Mouse (Mus musculus): ENCODE results near the gene Hint3. TPM values are rescaled to one million over a fixed set of nuclear protein-coding genes. Genes with fewer than 3 reads are reported as not detected.

Hint3 gene
- polyA plus RNA-seq (2014; fragmentation: Illumina TruSeq; extraction: RNeasy Lipid Tissue Mini Kit (QIAGEN cat#74804); ENCODE audit: low read depth, low replicate concordance), result 95.9 TPM

DNA sequence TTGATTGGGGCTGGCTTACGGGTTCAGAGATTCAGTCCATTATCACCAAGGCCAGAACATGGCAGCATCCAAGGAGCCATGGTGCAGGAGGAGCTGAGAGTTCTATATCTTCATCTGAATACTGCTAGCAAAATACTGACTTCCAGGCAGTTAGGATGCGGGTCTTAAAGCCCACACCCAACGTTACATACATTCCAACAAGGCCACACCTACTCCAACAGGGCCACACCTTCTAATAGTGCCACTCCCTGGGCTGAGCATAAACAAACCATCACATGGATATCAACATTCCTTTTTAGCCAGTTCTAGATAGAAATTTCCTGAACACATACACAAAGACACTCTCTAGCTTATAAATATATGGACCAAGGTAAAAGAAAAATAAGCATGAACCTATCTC is at the start of gene Hint3:
Hint3 (minus strand) TSS at position 120 of the 400 bp plus-strand sequence.

DNA sequence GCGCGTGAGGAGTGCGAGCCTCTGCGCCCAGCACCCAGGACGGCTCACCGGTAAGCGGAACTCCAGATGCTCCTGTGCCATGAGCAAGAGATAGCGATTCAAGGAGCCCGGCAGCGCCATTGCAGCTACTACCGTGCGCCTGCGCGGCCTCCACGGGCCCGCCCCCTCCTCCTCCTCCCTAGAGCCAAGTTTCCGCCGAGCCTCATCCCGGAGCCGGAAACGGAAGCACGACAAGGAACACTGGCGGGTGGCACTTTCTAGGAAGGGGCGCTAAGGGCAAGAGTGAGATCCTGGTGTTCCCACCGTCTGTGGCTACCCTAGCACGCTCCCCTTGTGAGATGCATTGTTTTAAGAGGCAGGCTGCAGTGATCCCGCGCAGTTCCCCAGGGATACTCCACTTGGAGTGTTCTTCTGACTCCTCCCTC is 28.9 kb downstream of the Hint3 start, which contains the start of gene Trmt11:
Trmt11 (minus strand) TSS at position 208 of the 425 bp plus-strand sequence.

Other genes starting within 250 kb of the Hint3 start
- 25.2 TPM for gene Trmt11, start 28.9 kb downstream of the Hint3 start, polyA plus RNA-seq (2014; fragmentation: Illumina TruSeq; extraction: RNeasy Lipid Tissue Mini Kit (QIAGEN cat#74804); ENCODE audit: low read depth, low replicate concordance)
- gene Ncoa7, start 173.7 kb upstream of the Hint3 start, polyA plus RNA-seq (2014; fragmentation: Illumina TruSeq; extraction: RNeasy Lipid Tissue Mini Kit (QIAGEN cat#74804); ENCODE audit: low read depth, low replicate concordance), result 138 TPM
- 4.4 TPM for gene Hey2, start 213.2 kb upstream of the Hint3 start, polyA plus RNA-seq (2014; fragmentation: Illumina TruSeq; extraction: RNeasy Lipid Tissue Mini Kit (QIAGEN cat#74804); ENCODE audit: low read depth, low replicate concordance)